Comparison of ENCODE assay signal across 8 mouse cellular contexts in genomic region chr6:36387612-36388400, GRCm38 (mm10). TPM values are rescaled to one million over a fixed set of nuclear protein-coding genes. Genes with fewer than 3 reads are reported as not detected.
DNase-seq lines count a peak whose midpoint lies in the region; ATAC-seq lines count a peak whose summit lies in the region.

TSS of gene Chrm2 (plus strand) at chr6:36388084.

- H3K4me3 ChIP-seq in hindbrain, embryonic 15.5 days, result peak within 1 kb of the TSS; percentile 73
- H3K4me3 ChIP-seq in liver, embryonic 12.5 days, result peak within 1 kb of the TSS; percentile 46

- DNase-seq in adrenal gland, postnatal 14 days, result peak; percentile 19
- no peak for DNase-seq in adrenal gland, adult 18-20 months (ENCODE audit: low spot score in 2 of 2)
- peak; percentile 25 for DNase-seq in R1 (ENCODE audit: low read depth, low spot score)
- DNase-seq in retina, embryonic 14.5 days (ENCODE audit: low spot score), result peak; percentile 54
- no peak for DNase-seq in c-Kit-positive CD71-positive TER-119-positive erythroid progenitor cells, embryonic 14.5 days (ENCODE audit: low spot score)

- no peaks in the 10 kb centered on the region for H3K9me3 ChIP-seq in hindbrain, embryonic 15.5 days
- H3K9me3 ChIP-seq in liver, embryonic 12.5 days (replicated peaks), result no peaks in the 10 kb centered on the region

- H3K4me2 ChIP-seq in hindbrain, embryonic 15.5 days, result peak within 1 kb of the TSS; percentile 99
- peak within 1 kb of the TSS; percentile 64 for H3K4me2 ChIP-seq in liver, embryonic 12.5 days

- H3K27me3 ChIP-seq in hindbrain, embryonic 15.5 days, result 0 out of 2 replicates have a peak, but pooled peaks cover 2% of the 10 kb centered on the region
- peaks cover 32% of the 10 kb centered on the region for H3K27me3 ChIP-seq in liver, embryonic 12.5 days (replicated peaks)

- peaks cover 24% of the 10 kb centered on the region; the same call in 1 of the 2 replicates for H3K4me1 ChIP-seq in hindbrain, embryonic 15.5 days (replicated peaks)
- H3K4me1 ChIP-seq in liver, embryonic 12.5 days, result no peaks in the 10 kb centered on the region

- ATAC-seq in frontal cortex, adult (ENCODE audit: low TSS enrichment), result peak; percentile 62
- ATAC-seq in hindbrain, embryonic 15.5 days (ENCODE audit: low FRiP score, low read depth), result peak; percentile 76
- ATAC-seq in liver, embryonic 12.5 days, result no peak

- H3K9ac ChIP-seq in hindbrain, embryonic 15.5 days, result peak within 1 kb of the TSS; percentile 61
- H3K9ac ChIP-seq in liver, embryonic 12.5 days, result peak within 1 kb of the TSS; percentile 46; the same call in 1 of the 2 replicates

- WGBS in hindbrain, embryonic 15.5 days, result under 1% methylated on average over 30 of the region's 30 CpGs
- 3% methylated on average over 30 of the region's 30 CpGs for WGBS in liver, embryonic 12.5 days (ENCODE audit: insufficient replicate concordance)

- H3K36me3 ChIP-seq in hindbrain, embryonic 15.5 days, result no peaks in the 10 kb centered on the region
- H3K36me3 ChIP-seq in liver, embryonic 12.5 days, result no peaks in the 10 kb centered on the region

- H3K27ac ChIP-seq in hindbrain, embryonic 15.5 days (replicated peaks), result peak within 1 kb of the TSS; percentile 75
- H3K27ac ChIP-seq in liver, embryonic 12.5 days, result no peak within 1 kb of the TSS

RNA-seq across cellular contexts. Expression of gene Chrm2, which starts in this region (rescaled TPM):
- total RNA-seq in adrenal gland, postnatal 14 days (2021), result 0.15 and 0.94 TPM in 2 replicates
- under 1 TPM in 1 of 2 experiments, not detected in 1; 0.06 TPM for total RNA-seq in adrenal gland, adult 18-20 months (2021)
- 9.0 and 10.5 TPM in 2 replicates for polyA plus RNA-seq in hindbrain, embryonic 15.5 days (2015; fragmentation: Nextera tagmentation; extraction: Ambion mirVana)
- 0.93 and 0.97 TPM in 2 replicates for polyA plus RNA-seq in liver, embryonic 12.5 days (2016; fragmentation: Nextera tagmentation; extraction: Ambion mirVana)

Comparison
In these comparisons a context has a peak if more than half of its experiments do, and no peak if none do; other contexts are left out.
1. Peak in DNase-seq in adrenal gland, postnatal 14 days; RNA of the gene not detected or under 1 TPM.
2. DNase-seq: peak in R1 (single experiment) and retina, embryonic 14.5 days (single experiment); none in adrenal gland, adult 18-20 months (0 of 2) and c-Kit-positive CD71-positive TER-119-positive erythroid progenitor cells, embryonic 14.5 days (single experiment).